Mouse (Mus musculus) thymus, adult 2 months (tissue): ENCODE results near the gene Grn. TPM values are rescaled to one million over a fixed set of nuclear protein-coding genes. Genes with fewer than 3 reads are reported as not detected.

Experiments
- DNase-seq: peaks from one replicate; pipeline ENCODE4 v3.0.0; 2021
- H3K27ac ChIP-seq: fragments of 200-500 bp; 2 replicates; pipeline ENCODE4 v1.5.1; 2012; ENCODE audit warnings: low read length, control low read depth; ENCODE audit not compliant: control insufficient read depth, insufficient read depth
- H3K27me3 ChIP-seq: fragments of 200-500 bp; 2 replicates; pipeline ENCODE4 v1.6.1; 2012; ENCODE audit warnings: mild to moderate bottlenecking, low read length, moderate library complexity, mixed read lengths; ENCODE audit not compliant: control insufficient read depth, insufficient read depth
- H3K36me3 ChIP-seq: fragments of 200-500 bp; 2 replicates; pipeline ENCODE4 v1.6.1; 2012; ENCODE audit warnings: mild to moderate bottlenecking, low read length, moderate library complexity; ENCODE audit not compliant: control insufficient read depth, insufficient read depth
- H3K4me1 ChIP-seq: fragments of 200-500 bp; replicated peaks from 2 replicates; pipeline ENCODE4 v1.6.1; 2012; ENCODE audit warnings: low read length; ENCODE audit not compliant: control insufficient read depth, insufficient read depth
- H3K4me3 ChIP-seq: fragments of 200-500 bp; 2 replicates; pipeline ENCODE4 v1.5.1; 2012; ENCODE audit warnings: mild to moderate bottlenecking, low read length, control low read depth, moderate library complexity; ENCODE audit not compliant: control insufficient read depth, insufficient read depth
- CTCF ChIP-seq: fragments of 200-500 bp; IDR thresholded peaks from 2 replicates; pipeline ENCODE4 v1.5.1; 2012; ENCODE audit warnings: mild to moderate bottlenecking, control low read depth, low read length, moderate library complexity, borderline replicate concordance; ENCODE audit not compliant: control insufficient read depth, poor library complexity, insufficient read depth; ENCODE audit errors: extremely low read depth
- POLR2A ChIP-seq: fragments of 200-500 bp; IDR thresholded peaks from 2 replicates; pipeline ENCODE4 v1.6.1; 2012; ENCODE audit warnings: mild to moderate bottlenecking, low read length, control low read depth, moderate library complexity; ENCODE audit not compliant: control insufficient read depth, poor library complexity, insufficient read depth; ENCODE audit errors: extremely low read depth
- WGBS: fragments of 180-500 bp; shearing (Covaris S2); methylation state at CpG from one replicate; pipeline ENCODE4 v1.1.7; 2018; 5-methylcytosine and 5-hydroxymethylcytosine counted together
- polyA plus RNA-seq: library from polyadenylated mRNA; depleted of rRNA; stranded (reverse); fragments of >200 nt; gene quantifications from 2 replicates; pipeline ENCODE4 v1.2.3, GENCODE M21; 2012

The Grn gene
- polyA plus RNA-seq, 1 experiment: 151 TPM

GRCm38 (mm10) chr11:102437120-102438061 is 7.3 kb downstream of the Grn start:
- no peaks in the 10 kb centered on the region for H3K36me3 ChIP-seq
- H3K4me1 ChIP-seq: peaks cover 16% of the 10 kb centered on the region
- H3K27me3 ChIP-seq: peaks cover 3% of the 10 kb centered on the region; the same call in 1 of the 2 replicates
- DNase-seq: no peak
- peak overlapping the region; percentile 24 for H3K4me3 ChIP-seq
- WGBS: 59% methylated on average over 87 of the region's 87 CpGs
- TF ChIP-seq POLR2A (no peak), CTCF (no peak)
- H3K27ac ChIP-seq: no peak overlapping the region

- TF ChIP-seq CTCF: peak; percentile 81
- TF ChIP-seq POLR2A: no peak
- H3K27ac ChIP-seq: no peak overlapping the region
- H3K27me3 ChIP-seq: peaks cover 3% of the 10 kb centered on the region; the same call in 1 of the 2 replicates
- peak; percentile 71 for DNase-seq
- 50% methylated on average over 77 of the region's 77 CpGs for WGBS
- H3K36me3 ChIP-seq: no peaks in the 10 kb centered on the region
- H3K4me3 ChIP-seq: peak overlapping the region; percentile 24
- H3K4me1 ChIP-seq: 0 out of 2 replicates have a peak, but pooled peaks cover 9% of the 10 kb centered on the region
These were observed 8.3 kb downstream of the Grn start for GRCm38 (mm10) chr11:102438212-102439092.

- Histone ChIP-seq H3K4me3 (no peak overlapping the region), H3K4me1 (0 out of 2 replicates have a peak, but pooled peaks cover 9% of the 10 kb centered on the region), H3K27ac (no peak overlapping the region), H3K27me3 (peaks cover 3% of the 10 kb centered on the region; the same call in 1 of the 2 replicates), H3K36me3 (no peaks in the 10 kb centered on the region)
- no peak for DNase-seq
- WGBS: 95% methylated on average over 14 of the region's 14 CpGs
- TF ChIP-seq CTCF: no peak
- no peak for TF ChIP-seq POLR2A
These were observed 9.3 kb downstream of the Grn start for GRCm38 (mm10) chr11:102439093-102440082.

- 92% methylated on average over 8 of the region's 8 CpGs for WGBS
- H3K4me3 ChIP-seq: no peak overlapping the region
- H3K4me1 ChIP-seq: 0 out of 2 replicates have a peak, but pooled peaks cover 9% of the 10 kb centered on the region
- DNase-seq: no peak
- no peaks in the 10 kb centered on the region for H3K36me3 ChIP-seq
- TF ChIP-seq CTCF (no peak), POLR2A (no peak)
- no peak overlapping the region for H3K27ac ChIP-seq
- peaks cover 3% of the 10 kb centered on the region; the same call in 1 of the 2 replicates for H3K27me3 ChIP-seq
These were observed 10.1 kb downstream of the Grn start for GRCm38 (mm10) chr11:102440255-102440654.

GRCm38 (mm10) chr11:102441434-102441833 is 11.3 kb downstream of the Grn start:
- H3K27me3 ChIP-seq: peaks cover 4% of the 10 kb centered on the region; the same call in 1 of the 2 replicates
- no peak for DNase-seq
- H3K4me1 ChIP-seq: 0 out of 2 replicates have a peak, but pooled peaks cover 9% of the 10 kb centered on the region
- H3K4me3 ChIP-seq: no peak overlapping the region
- no peak overlapping the region for H3K27ac ChIP-seq
- no peaks in the 10 kb centered on the region for H3K36me3 ChIP-seq
- WGBS: 93% methylated on average over 3 of the region's 3 CpGs
- TF ChIP-seq POLR2A (no peak), CTCF (no peak)
